Mouse (Mus musculus): ENCODE data around the gene Shb. TPM values are rescaled to one million over a fixed set of nuclear protein-coding genes. Genes with fewer than 3 reads are reported as not detected.

Gene Shb
- polyA plus RNA-seq, 1 experiment from 2014 or later, result 6.6 TPM

DNA sequence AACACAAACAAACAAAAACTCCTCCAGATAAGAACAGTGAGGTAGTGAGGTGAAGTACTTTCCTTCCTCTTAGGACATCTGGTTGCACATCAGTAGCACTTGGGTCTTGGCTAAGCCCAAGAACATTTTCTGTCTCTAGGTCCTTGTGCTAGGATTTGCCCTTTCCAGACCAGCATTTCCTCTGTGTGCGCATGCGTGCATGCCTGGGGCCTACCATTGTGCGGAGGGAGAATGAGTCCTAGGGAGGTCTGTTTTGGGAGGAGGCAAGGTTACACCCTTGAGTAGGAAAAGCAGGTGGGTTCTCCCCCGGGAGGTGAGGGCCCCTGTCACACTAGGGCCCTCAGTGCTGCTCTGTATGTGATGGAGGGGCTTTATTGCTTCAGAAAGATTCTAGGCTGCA is 113.2 kb downstream of the Shb start:
- H3K4me2 ChIP-seq, result no peak overlapping the region
- H3K4me3 ChIP-seq (replicated peaks), result no peak overlapping the region
- 83% methylated on average over 4 of the region's 4 CpGs for WGBS
- no peaks in the 10 kb centered on the region for H3K9me3 ChIP-seq
- H3K9ac ChIP-seq (replicated peaks), result no peak overlapping the region
- H3K4me1 ChIP-seq (replicated peaks), result peaks cover 25% of the 10 kb centered on the region
- ATAC-seq (ENCODE audit: insufficient number of reproducible peaks, insufficient read depth, low FRiP score, low TSS enrichment, low read depth), result no peak
- no peak overlapping the region for H3K27ac ChIP-seq
- H3K36me3 ChIP-seq, result peaks cover 8% of the 10 kb centered on the region; the same call in 1 of the 2 replicates
- H3K27me3 ChIP-seq, result no peaks in the 10 kb centered on the region

DNA sequence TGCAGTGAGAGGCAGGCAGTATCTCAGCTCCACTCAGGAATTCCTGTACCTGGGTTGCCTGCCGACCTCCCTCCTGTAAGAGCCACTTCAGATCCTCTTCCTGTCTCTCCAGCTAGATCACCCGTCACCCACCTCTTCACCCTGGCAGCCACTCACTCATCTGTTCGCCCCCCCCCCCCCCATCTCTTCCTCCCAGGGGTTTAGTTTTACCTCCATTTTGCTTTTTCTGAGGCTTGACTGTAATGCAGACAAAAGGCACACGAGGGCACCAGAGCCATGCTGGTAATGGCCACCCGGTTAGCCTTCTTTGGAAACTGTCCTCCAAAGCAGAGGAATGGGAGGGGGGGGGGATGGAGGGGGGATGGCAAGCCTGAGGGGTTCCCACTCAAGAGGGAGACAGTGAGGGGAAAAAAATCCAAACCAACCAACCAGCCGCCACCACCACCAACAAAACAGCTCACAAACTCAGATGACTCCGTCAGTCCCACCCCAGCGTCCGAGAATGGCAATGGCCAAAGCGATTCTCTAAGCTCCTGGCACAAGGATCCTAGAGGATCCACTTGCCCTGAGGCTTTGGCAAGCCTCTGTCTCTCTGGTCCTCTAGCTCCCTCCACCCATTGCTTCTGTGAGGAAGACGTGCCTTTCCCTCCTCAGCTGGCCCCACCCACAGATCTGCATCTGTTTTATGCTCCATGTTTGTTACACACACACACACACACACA is 113.9 kb downstream of the Shb start:
- WGBS, result 23% methylated on average over 10 of the region's 11 CpGs
- Histone ChIP-seq H3K4me2 (peak overlapping the region; percentile 19; the same call in 1 of the 2 replicates), H3K4me1 (replicated peaks) (peaks cover 20% of the 10 kb centered on the region), H3K9me3 (no peaks in the 10 kb centered on the region), H3K36me3 (0 out of 2 replicates have a peak, but pooled peaks cover 4% of the 10 kb centered on the region), H3K27ac (no peak overlapping the region), H3K27me3 (no peaks in the 10 kb centered on the region), H3K4me3 (replicated peaks) (no peak overlapping the region), H3K9ac (replicated peaks) (no peak overlapping the region)
- ATAC-seq (ENCODE audit: insufficient number of reproducible peaks, insufficient read depth, low FRiP score, low TSS enrichment, low read depth), result no peak

DNA sequence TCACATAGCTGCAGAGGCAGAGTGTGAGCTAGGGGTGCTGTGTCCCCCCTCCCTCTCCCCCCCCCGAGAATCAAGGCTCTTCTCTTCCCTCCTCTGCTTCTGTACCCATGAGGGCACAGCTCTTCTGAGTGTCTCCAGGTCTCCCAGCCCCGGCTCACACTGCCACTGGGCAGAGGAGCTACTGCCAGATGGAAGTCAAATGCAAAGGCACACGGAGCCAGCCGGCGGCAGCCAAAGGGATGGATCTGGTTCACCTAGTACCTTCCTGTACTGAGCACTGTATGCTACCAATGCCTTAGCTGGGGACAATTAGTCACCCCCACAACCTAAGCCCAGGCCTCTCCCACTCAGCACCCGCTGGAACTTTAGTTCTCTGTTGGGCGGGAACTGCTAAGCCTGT is 116.0 kb downstream of the Shb start:
- no peak overlapping the region for H3K9ac ChIP-seq (replicated peaks)
- WGBS, result 75% methylated on average over 7 of the region's 7 CpGs
- no peak for ATAC-seq (ENCODE audit: insufficient number of reproducible peaks, insufficient read depth, low FRiP score, low TSS enrichment, low read depth)
- H3K4me1 ChIP-seq (replicated peaks), result peaks cover 17% of the 10 kb centered on the region
- H3K9me3 ChIP-seq, result no peaks in the 10 kb centered on the region
- H3K27me3 ChIP-seq, result no peaks in the 10 kb centered on the region
- H3K36me3 ChIP-seq, result no peaks in the 10 kb centered on the region
- H3K4me2 ChIP-seq, result no peak overlapping the region
- no peak overlapping the region for H3K4me3 ChIP-seq (replicated peaks)
- H3K27ac ChIP-seq, result no peak overlapping the region

DNA sequence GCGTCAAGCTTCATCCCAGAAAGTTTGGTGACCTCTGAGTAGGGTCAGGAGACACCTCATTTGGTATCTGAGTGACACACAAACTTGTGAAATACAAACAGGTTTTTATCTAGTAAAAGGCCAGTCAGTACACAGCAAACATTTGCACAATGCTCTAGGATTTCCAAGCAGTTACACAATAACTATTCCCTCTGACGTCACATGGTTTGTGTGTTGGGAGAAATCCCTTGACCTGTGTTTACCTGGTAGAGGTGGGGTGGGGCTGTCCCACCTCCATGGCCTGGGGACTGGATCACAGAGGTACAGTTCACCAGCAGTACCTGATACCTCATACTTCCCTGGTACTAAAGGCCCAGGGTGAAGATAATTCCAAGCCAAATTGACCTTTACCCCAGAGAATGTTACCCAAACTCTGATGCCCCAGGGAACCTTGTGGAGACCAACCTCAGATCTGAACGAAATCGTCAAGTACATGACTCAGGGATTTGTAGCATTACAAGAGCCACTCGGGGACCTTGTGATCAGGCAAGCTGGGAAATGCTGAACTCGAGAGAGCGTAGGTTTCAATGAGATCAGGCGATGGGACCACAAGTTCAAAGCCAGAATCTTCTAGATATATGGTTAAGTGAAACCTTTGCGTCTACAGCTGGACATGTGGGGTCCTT is 118.5 kb downstream of the Shb start:
- Histone ChIP-seq H3K27me3 (no peaks in the 10 kb centered on the region), H3K4me2 (no peak overlapping the region), H3K27ac (no peak overlapping the region), H3K4me3 (replicated peaks) (no peak overlapping the region), H3K36me3 (no peaks in the 10 kb centered on the region), H3K4me1 (replicated peaks) (0 out of 2 replicates have a peak, but pooled peaks cover 4% of the 10 kb centered on the region), H3K9me3 (no peaks in the 10 kb centered on the region), H3K9ac (replicated peaks) (no peak overlapping the region)
- WGBS, result 79% methylated on average over 9 of the region's 9 CpGs
- ATAC-seq (ENCODE audit: insufficient number of reproducible peaks, insufficient read depth, low FRiP score, low TSS enrichment, low read depth), result no peak

- Histone ChIP-seq H3K9me3 (no peaks in the 10 kb centered on the region), H3K36me3 (no peaks in the 10 kb centered on the region), H3K27ac (no peak overlapping the region), H3K9ac (replicated peaks) (no peak overlapping the region), H3K4me1 (replicated peaks) (peaks cover 2% of the 10 kb centered on the region), H3K4me2 (no peak overlapping the region), H3K27me3 (no peaks in the 10 kb centered on the region), H3K4me3 (replicated peaks) (no peak overlapping the region)
- ATAC-seq (ENCODE audit: insufficient number of reproducible peaks, insufficient read depth, low FRiP score, low TSS enrichment, low read depth), result no peak
- WGBS, result 72% methylated on average over 16 of the region's 16 CpGs
These were observed 119.7 kb downstream of the Shb start for GRCm38 (mm10) chr4:45412433-45413192.

DNA sequence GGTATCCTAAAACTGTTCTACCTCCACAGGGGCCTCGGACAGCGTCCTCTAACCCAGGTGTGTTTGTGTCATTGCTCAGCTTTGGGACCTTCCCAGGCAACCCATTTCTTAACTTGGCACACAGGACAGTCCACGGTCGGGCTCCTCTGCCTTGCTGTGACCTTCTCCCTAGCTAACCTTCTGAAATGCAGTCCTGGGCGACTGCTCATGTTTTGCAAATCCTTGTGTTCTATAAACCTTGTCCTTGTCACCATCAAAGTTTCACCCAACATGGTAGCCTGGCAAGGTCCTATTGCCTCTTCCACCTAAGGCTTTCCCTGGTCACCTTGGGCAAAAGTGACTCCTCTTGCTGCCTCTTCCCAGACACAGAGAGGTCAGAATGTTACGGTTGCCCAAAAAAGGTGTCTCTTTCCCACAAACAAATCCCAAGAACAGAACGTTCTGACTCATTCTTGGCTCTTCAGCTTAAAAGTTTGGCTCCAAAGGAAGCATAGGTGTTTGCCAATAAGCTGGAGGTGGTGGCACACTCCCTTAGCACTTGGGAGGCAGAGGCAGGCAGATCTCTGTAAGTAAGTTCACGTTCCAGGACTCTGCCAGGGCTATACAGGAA is 121.0 kb downstream of the Shb start:
- Histone ChIP-seq H3K9me3 (no peaks in the 10 kb centered on the region), H3K4me1 (replicated peaks) (peaks cover 16% of the 10 kb centered on the region), H3K27ac (no peak overlapping the region), H3K27me3 (no peaks in the 10 kb centered on the region), H3K4me2 (no peak overlapping the region), H3K4me3 (replicated peaks) (no peak overlapping the region), H3K9ac (replicated peaks) (no peak overlapping the region), H3K36me3 (no peaks in the 10 kb centered on the region)
- WGBS, result 88% methylated on average over 8 of the region's 8 CpGs
- no peak for ATAC-seq (ENCODE audit: insufficient number of reproducible peaks, insufficient read depth, low FRiP score, low TSS enrichment, low read depth)

GRCm38 (mm10) chr4:45409270-45409669 is 123.0 kb downstream of the Shb start:
- WGBS, result under 1% methylated on average over 10 of the region's 10 CpGs
- Histone ChIP-seq H3K4me1 (replicated peaks) (peaks cover 17% of the 10 kb centered on the region), H3K9ac (replicated peaks) (peak overlapping the region; percentile 95; the same call in 1 of the 2 replicates), H3K4me3 (replicated peaks) (peak overlapping the region; percentile 96), H3K36me3 (peaks cover 3% of the 10 kb centered on the region), H3K9me3 (no peaks in the 10 kb centered on the region), H3K27me3 (no peaks in the 10 kb centered on the region), H3K27ac (peak overlapping the region; percentile 92), H3K4me2 (peak overlapping the region; percentile 84)
- ATAC-seq (ENCODE audit: insufficient number of reproducible peaks, insufficient read depth, low FRiP score, low TSS enrichment, low read depth), result no peak

DNA sequence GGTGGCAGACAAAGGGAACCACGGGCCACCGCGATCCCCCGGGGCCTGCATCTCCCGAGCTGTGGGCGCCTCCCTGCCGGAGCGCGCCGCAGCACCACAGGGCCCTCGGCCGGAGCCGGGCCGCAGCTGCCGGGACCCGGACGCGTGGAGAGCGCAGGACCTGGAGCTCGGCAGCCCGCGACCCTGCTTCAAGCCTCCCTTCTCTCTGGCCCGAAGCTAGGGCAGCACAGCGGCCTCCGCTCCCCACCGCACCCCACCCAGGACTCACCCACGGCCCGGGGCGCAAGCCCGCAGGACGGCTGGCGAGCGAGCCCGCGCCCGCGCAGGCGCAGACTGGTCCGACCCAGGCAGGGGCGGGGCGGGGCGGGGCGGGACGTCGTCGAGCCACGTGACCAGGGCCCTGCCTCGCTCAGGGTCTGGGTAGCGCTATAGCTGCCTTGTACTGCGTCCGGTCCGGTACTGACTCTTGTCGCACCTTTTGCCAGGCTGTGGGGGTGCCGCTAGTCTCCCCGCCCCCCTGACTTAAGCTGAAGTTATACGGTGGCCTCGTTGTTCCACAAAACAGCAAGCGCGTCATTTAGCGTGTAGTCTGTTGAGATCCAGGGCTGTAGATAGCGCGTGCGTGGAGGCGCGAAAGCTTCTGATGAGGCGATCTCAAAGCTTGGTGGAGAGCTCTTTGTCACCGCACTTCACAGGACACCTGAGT is 123.7 kb downstream of the Shb start, which contains the start of gene Slc25a51:
Gene Slc25a51 (minus strand): TSS at position 340 of the 706 bp plus-strand sequence.
- peaks cover 17% of the 10 kb centered on the region for H3K4me1 ChIP-seq (replicated peaks)
- peak; percentile 98 for ATAC-seq (ENCODE audit: insufficient number of reproducible peaks, insufficient read depth, low FRiP score, low TSS enrichment, low read depth)
- no peaks in the 10 kb centered on the region for H3K9me3 ChIP-seq
- H3K4me3 ChIP-seq (replicated peaks), result peak within 1 kb of the TSS; percentile 96
- H3K27ac ChIP-seq, result peak within 1 kb of the TSS; percentile 92
- H3K9ac ChIP-seq (replicated peaks), result peak within 1 kb of the TSS; percentile 95
- H3K36me3 ChIP-seq, result peaks cover 10% of the 10 kb centered on the region
- H3K4me2 ChIP-seq, result peak within 1 kb of the TSS; percentile 84
- under 1% methylated on average over 57 of the region's 67 CpGs for WGBS
- H3K27me3 ChIP-seq, result no peaks in the 10 kb centered on the region

DNA sequence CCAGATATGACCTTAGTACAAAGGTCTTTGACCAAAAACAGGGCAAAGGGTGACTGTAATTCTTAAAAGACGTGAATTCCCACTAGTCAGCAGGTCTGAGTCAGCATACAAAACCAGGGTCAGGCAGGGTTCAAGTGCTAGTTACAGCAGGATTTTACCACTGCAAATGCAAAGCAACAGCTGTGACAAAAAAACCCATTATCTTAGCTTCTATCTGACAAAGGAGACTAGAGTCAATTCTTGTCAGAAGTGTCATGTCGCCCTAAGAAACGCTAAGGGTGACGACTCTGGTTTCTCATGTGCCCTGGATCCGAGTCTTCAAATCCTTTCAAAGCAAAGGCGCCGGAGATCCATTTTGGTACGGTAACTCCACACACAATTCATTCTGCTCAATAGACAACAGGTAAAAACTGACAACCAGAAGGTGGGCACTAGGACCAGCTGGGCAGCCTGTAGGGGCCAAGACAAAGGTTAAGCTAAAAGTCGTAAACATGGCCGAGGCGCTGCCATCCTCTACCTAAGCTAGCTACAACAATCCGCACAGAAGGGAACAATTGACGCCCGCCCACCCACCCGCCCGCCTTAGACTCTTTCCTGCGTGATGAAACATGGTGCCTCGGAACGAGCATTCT is 124.5 kb downstream of the Shb start:
- 4% methylated on average over 19 of the region's 19 CpGs for WGBS
- peaks cover 18% of the 10 kb centered on the region for H3K36me3 ChIP-seq
- no peaks in the 10 kb centered on the region for H3K27me3 ChIP-seq
- H3K9me3 ChIP-seq, result no peaks in the 10 kb centered on the region
- peak overlapping the region; percentile 95 for H3K9ac ChIP-seq (replicated peaks)
- peak overlapping the region; percentile 84 for H3K4me2 ChIP-seq
- ATAC-seq (ENCODE audit: insufficient number of reproducible peaks, insufficient read depth, low FRiP score, low TSS enrichment, low read depth), result no peak
- H3K4me1 ChIP-seq (replicated peaks), result peaks cover 17% of the 10 kb centered on the region
- H3K4me3 ChIP-seq (replicated peaks), result peak overlapping the region; percentile 96
- peak overlapping the region; percentile 92 for H3K27ac ChIP-seq

- Histone ChIP-seq H3K4me2 (peak overlapping the region; percentile 84), H3K27me3 (no peaks in the 10 kb centered on the region), H3K4me1 (replicated peaks) (peaks cover 17% of the 10 kb centered on the region), H3K36me3 (peaks cover 24% of the 10 kb centered on the region), H3K4me3 (replicated peaks) (peak overlapping the region; percentile 96), H3K27ac (no peak overlapping the region), H3K9me3 (no peaks in the 10 kb centered on the region), H3K9ac (replicated peaks) (peak overlapping the region; percentile 95)
- no peak for ATAC-seq (ENCODE audit: insufficient number of reproducible peaks, insufficient read depth, low FRiP score, low TSS enrichment, low read depth)
- WGBS, result 67% methylated on average over 5 of the region's 5 CpGs
These were observed 125.1 kb downstream of the Shb start for GRCm38 (mm10) chr4:45407001-45407702.

All from limb, embryonic 12.5 days (tissue).